Mouse (Mus musculus): ENCODE results near the gene Kif16b. TPM values are rescaled to one million over a fixed set of nuclear protein-coding genes. Genes with fewer than 3 reads are reported as not detected.

The Kif16b gene
- polyA plus RNA-seq, 1 experiment, result 24.2 TPM

- no peak for DNase-seq (ENCODE audit: low read depth)
These were observed 167.3 kb downstream of the Kif16b start for GRCm38 (mm10) chr2:142734046-142734445.

- no peak for DNase-seq (ENCODE audit: low read depth)
These were observed 169.0 kb downstream of the Kif16b start for GRCm38 (mm10) chr2:142732370-142732769.

DNA sequence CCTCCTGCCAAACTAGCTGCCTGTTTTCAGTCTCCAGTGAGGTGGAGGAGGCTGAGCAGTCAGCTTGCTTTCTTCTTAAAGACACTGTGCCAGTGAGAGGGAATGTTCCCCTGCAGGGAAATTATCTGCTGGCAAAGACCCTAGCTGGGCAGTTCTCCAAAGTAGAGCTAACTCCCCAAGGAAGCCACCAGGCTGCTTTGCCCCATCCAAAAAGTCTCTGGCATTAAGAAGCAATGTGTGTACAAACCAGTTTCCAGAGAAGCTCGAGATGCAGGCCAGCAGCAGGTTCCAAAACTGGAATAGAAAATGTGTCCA lies 169.6 kb downstream of the Kif16b start:
- DNase-seq (ENCODE audit: low read depth), result peak; percentile 86

- no peak for DNase-seq (ENCODE audit: low read depth)
These were observed 170.1 kb downstream of the Kif16b start for GRCm38 (mm10) chr2:142731016-142731777.

DNA sequence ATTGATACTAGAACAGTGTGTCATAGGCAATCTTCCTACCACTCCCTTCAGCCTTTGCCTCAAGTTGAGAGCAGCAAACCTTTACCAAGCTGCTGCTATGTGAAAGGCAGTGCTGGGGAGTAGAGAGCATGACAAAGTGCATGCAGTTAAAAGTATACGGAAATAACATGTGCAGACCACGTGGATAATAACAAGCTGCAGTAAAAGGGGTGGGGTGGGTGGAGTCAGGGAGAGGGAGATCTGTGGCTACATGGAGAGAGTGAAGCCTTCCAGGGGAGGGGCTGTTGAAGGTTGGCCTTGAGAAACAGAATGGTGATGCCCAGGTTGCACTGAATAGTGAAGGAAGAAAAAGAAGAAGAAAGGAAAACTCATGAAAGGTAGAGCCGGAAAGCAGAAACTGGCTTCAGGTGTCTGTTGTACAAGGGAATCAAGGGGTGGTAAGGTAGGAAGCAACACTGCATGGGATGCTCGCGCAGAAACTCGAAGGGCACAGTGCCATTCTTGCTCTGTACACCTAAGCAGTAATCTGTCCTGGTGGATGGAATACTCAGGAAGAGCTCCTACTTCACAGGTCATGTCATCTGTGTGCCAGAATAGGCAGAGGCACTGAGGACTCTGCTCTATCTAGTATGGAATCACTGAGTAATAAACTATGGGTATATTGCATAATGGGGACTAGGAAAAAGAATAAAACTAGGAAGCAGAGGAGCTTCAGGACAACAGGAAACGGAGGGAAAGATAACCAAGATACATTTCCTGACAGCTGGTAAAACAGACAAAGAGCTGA lies 176.9 kb downstream of the Kif16b start:
- DNase-seq (ENCODE audit: low read depth), result no peak

DNA sequence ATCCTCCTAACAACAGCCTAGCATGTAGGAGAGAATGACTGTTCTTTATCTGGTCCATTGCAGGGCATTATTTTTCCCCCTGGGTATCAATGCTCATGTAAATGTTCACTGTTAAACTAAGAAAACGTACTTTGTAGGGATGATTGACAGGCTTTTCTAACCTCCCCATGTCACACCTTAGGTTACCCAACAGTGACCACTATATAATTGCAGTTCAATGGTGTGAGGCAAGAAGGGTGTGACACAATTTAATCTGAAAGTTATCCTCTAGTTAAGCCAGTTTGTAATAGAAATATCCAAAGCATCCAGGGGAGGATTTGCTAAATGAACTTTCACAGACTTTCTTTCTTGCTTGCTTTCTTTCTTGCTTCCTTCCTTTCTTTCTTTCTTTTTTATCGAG lies 181.2 kb downstream of the Kif16b start:
- DNase-seq (ENCODE audit: low read depth), result peak; percentile 81

GRCm38 (mm10) chr2:142718998-142719397 lies 182.3 kb downstream of the Kif16b start:
- DNase-seq (ENCODE audit: low read depth), result no peak

- no peak for DNase-seq (ENCODE audit: low read depth)
These were observed 183.7 kb downstream of the Kif16b start for GRCm38 (mm10) chr2:142717591-142717990.

- DNase-seq (ENCODE audit: low read depth), result no peak
These were observed 185.4 kb downstream of the Kif16b start for GRCm38 (mm10) chr2:142715912-142716260.

- DNase-seq (ENCODE audit: low read depth), result no peak
These were observed 186.0 kb downstream of the Kif16b start for GRCm38 (mm10) chr2:142715186-142715911.

- no peak for DNase-seq (ENCODE audit: low read depth)
These were observed 188.6 kb downstream of the Kif16b start for GRCm38 (mm10) chr2:142712727-142713126.

DNA sequence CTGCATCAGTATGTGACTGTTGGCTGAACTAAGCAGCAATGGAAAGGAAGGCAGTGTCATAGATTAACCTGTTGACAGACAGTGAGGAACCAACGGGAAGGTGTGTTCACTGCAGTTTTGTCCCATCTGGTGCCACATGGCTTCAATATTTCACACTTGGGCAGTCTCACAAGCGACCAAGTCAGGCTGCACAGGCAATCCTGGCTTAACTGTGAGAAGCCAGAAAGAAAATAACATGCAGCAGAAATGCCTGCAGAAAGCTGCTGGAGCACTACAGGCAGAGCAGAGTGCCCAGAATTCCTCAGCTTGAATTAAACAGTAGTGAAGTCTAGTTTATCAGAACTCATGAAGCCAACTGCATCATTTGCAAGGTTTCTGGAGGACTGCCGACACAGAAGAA lies 192.0 kb downstream of the Kif16b start:
- no peak for DNase-seq (ENCODE audit: low read depth)

- no peak for DNase-seq (ENCODE audit: low read depth)
These were observed 200.6 kb downstream of the Kif16b start for GRCm38 (mm10) chr2:142700689-142701088.

DNA sequence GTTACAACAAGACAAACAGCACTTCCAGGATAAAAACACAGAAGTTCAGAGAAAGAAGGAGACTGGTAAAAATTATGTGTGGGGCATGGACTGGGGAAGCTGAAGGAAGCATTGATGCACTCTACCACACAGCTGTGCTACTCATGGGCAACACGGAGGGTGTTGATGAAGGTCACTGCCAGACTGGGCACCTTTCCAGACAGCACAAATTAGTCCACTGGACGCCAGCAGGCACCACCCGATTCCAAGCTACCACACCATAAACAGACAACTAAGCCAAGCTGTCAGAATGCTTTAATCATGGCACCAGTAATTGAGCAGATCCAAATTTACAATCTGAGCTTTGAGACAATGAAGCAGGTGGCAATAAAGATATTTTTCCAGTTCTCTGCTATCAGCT lies 202.7 kb downstream of the Kif16b start:
- DNase-seq (ENCODE audit: low read depth), result no peak

DNA sequence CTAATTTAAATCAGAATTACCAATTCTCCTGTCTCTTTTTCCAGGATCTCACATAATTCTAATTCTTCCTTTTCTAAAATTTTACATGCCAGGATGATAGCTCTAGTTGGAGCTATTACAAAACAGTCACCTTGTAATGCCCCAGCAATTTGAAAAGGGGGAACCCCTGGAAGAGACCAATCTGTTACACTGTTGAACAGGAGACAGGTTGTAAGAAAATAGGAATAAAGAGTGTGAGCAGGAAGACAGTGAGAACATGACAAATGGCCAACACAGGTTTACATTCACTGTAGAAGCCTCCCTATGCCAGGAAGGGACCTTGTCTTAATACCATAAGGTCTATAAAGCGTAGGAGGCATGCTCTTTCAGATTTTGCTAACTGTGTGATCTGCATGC lies 206.4 kb downstream of the Kif16b start:
- no peak for DNase-seq (ENCODE audit: low read depth)

DNA sequence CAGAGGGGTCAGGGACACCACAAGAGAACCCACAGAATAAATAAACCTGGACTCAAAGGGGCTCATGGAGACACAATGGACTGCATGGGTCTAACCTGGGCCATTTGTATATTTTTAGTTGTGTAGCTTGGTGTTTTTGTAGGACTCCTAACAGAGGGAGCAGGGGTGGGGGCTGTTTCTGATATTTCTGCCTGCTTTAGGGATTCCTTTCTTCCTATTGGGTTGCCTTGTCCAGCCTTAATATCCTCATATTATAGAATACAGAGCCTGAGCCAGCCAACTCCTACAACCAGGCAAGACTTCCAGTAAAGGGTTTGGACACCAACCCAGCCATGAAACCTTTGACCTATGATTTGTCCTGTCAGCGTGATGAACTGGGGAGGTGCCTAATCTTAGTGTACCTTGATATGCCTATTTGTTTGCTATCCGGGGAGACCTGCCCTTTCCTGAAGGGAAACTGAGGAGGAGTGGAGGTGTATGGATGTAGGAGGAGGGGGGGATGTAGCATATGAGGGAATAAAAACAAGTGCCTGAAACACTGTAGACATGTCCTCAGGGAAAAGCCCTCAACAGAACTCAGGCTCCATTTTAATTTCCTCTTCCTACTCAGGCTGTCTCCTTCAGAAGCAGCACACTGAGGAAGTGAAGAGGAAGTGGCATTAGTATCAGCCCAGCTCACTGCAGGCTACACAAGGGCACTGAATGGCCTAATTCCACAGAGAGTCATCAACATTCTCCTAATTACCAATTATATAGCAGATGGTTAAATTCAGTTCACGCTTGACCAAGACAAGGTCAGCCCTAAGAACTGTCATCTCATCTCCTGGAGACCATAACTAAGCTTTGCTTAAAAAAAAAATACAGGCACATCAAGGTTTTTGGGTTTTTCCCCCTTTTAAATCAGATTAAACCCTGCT lies 207.1 kb downstream of the Kif16b start:
- DNase-seq (ENCODE audit: low read depth), result no peak

GRCm38 (mm10) chr2:142693461-142693860 lies 207.9 kb downstream of the Kif16b start:
- DNase-seq (ENCODE audit: low read depth), result no peak

- no peak for DNase-seq (ENCODE audit: low read depth)
These were observed 211.8 kb downstream of the Kif16b start for GRCm38 (mm10) chr2:142689496-142689895.

DNA sequence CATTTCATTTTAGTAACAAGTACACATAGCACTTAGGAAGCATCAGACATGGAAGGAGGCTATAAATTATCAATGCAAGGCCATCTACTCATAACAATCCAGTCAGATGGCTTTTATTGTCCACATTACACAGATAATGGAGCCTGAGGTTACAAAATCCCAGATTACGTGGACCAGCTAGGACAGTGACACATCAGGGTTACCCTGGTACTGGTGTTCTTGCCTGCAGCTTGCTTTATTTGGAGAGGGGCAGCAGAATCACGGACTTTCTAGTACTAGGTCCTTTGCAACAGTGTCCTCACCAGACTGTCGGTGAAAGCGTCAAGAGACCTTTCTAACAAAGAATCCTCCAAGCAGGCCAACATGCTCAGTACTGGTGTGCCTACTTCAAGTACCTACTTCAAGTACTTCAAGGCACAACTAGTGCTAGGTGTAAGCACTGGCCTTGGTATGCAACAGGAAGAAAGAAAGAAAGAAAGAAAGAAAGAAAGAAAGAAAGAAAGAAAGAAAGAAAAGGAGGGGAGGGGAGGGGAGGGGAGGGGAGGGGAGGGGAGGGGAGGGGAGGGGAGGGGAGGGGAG lies 213.3 kb downstream of the Kif16b start:
- DNase-seq (ENCODE audit: low read depth), result no peak

DNA sequence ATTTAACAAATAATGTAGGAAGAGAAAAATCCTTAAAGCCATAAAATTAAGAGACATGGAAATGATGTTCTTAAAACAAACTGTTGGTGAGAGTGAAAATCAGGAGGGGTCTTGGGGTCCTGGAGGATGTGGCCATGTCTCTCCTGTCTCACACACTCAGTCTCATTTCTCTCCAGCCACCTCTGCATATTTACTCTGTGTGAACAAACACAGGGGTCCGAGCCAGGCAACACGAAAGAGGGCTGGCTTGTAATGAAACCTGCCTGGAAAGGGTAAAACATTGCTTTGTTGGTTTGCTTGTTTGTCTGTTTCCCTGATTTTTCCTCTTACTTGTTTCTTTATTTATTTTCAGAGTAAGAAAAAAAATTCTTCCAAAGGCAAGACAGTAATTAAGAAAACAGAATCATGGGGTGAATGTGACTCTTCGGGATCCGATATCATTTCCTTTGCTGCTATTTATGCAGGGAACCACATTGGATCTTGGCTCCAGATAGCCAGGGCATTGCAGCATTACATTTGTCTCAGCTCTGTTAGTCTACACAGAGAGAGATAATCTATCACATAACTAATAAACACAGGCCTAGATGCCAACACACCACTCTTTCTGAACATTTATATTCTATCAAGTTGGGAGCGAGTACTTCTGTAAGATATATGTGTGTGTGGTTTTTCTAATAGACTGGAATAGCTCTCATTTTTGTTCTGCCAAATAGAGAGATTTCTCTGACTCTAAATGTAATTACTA lies 218.2 kb downstream of the Kif16b start:
- DNase-seq (ENCODE audit: low read depth), result no peak

GRCm38 (mm10) chr2:142668426-142668825 lies 232.9 kb downstream of the Kif16b start:
- no peak for DNase-seq (ENCODE audit: low read depth)
